Mouse (Mus musculus) small intestine, adult 2 months (tissue): ENCODE data around the gene Pick1. TPM values are rescaled to one million over a fixed set of nuclear protein-coding genes. Genes with fewer than 3 reads are reported as not detected.
A peak's percentile ranks its signal among the peaks of the same experiment; 100 is the strongest.

Experiments used
- H3K27ac ChIP-seq: fragments of 200-500 bp; 2 replicates; pipeline ENCODE4 v1.5.1; 2012; ENCODE audit warnings: low read depth, low read length, control low read depth, inconsistent platforms; ENCODE audit not compliant: insufficient read depth
- H3K27me3 ChIP-seq: fragments of 200-500 bp; 2 replicates; pipeline ENCODE4 v1.6.1; 2012; ENCODE audit warnings: mild to moderate bottlenecking, moderate library complexity, low read length, inconsistent platforms; ENCODE audit not compliant: control insufficient read depth, insufficient read depth
- H3K36me3 ChIP-seq: fragments of 200-500 bp; 2 replicates; pipeline ENCODE4 v1.6.1; 2012; ENCODE audit warnings: mild to moderate bottlenecking, low read length, control low read depth, inconsistent platforms; ENCODE audit not compliant: control insufficient read depth, insufficient read depth
- H3K4me1 ChIP-seq: fragments of 200-500 bp; 2 replicates; pipeline ENCODE4 v1.6.1; 2012; ENCODE audit warnings: low read length, inconsistent platforms, mixed read lengths; ENCODE audit not compliant: control insufficient read depth, insufficient read depth, insufficient read length
- H3K4me3 ChIP-seq: fragments of 200-500 bp; 2 replicates; pipeline ENCODE4 v1.5.1; 2012; ENCODE audit warnings: low read depth, mild to moderate bottlenecking, control low read depth, inconsistent platforms, low read length, moderate library complexity
- CTCF ChIP-seq: fragments of 200-500 bp; IDR thresholded peaks from 2 replicates; pipeline ENCODE4 v1.5.1; 2012; ENCODE audit warnings: low read depth, mild to moderate bottlenecking, control low read depth, inconsistent platforms, low read length, moderate library complexity, mixed read lengths; ENCODE audit not compliant: insufficient replicate concordance, insufficient read length; ENCODE audit errors: extremely low read depth
- POLR2A ChIP-seq: fragments of 200-500 bp; IDR thresholded peaks from 2 replicates; pipeline ENCODE4 v1.6.1; 2012; ENCODE audit warnings: low read depth, mild to moderate bottlenecking, control low read depth, inconsistent platforms, low read length, moderate library complexity
- WGBS: fragments of 180-500 bp; shearing (Covaris S2); methylation state at CpG from one replicate; pipeline ENCODE4 v1.1.7; 2018; 5-methylcytosine and 5-hydroxymethylcytosine counted together
- polyA plus RNA-seq: library from polyadenylated mRNA; depleted of rRNA; stranded (reverse); fragments of >200 nt; gene quantifications from 2 replicates; pipeline ENCODE4 v1.2.3, GENCODE M21; 2012

The Pick1 gene
- polyA plus RNA-seq, 1 experiment: 27.9 TPM

- Histone ChIP-seq H3K4me3 (no peak overlapping the region), H3K27me3 (no peaks in the 10 kb centered on the region), H3K27ac (no peak overlapping the region), H3K36me3 (no peaks in the 10 kb centered on the region), H3K4me1 (peaks cover 9% of the 10 kb centered on the region)
- TF ChIP-seq CTCF (no peak), POLR2A (no peak)
- 92% methylated on average over 2 of the region's 2 CpGs for WGBS
These were observed 34.0 kb upstream of the Pick1 start for GRCm38 (mm10) chr15:79194946-79195345.

- H3K27ac ChIP-seq: no peak overlapping the region
- peaks cover 9% of the 10 kb centered on the region for H3K4me1 ChIP-seq
- TF ChIP-seq CTCF: no peak
- H3K36me3 ChIP-seq: no peaks in the 10 kb centered on the region
- whole genome bisulfite sequencing: 81% methylated on average over 8 of the region's 8 CpGs
- H3K27me3 ChIP-seq: no peaks in the 10 kb centered on the region
- H3K4me3 ChIP-seq: no peak overlapping the region
These were observed 33.5 kb upstream of the Pick1 start for GRCm38 (mm10) chr15:79195492-79195891.

GRCm38 (mm10) chr15:79199390-79199976 lies 29.5 kb upstream of the Pick1 start:
- WGBS: 78% methylated on average over 12 of the region's 12 CpGs
- H3K36me3 ChIP-seq: no peaks in the 10 kb centered on the region
- peaks cover 5% of the 10 kb centered on the region; the same call in 1 of the 2 replicates for H3K27me3 ChIP-seq
- no peak overlapping the region for H3K27ac ChIP-seq
- TF ChIP-seq POLR2A (no peak), CTCF (no peak)
- H3K4me3 ChIP-seq: no peak overlapping the region
- H3K4me1 ChIP-seq: no peaks in the 10 kb centered on the region

- Histone ChIP-seq H3K27ac (no peak overlapping the region), H3K36me3 (no peaks in the 10 kb centered on the region), H3K4me1 (no peaks in the 10 kb centered on the region), H3K27me3 (peaks cover 5% of the 10 kb centered on the region; the same call in 1 of the 2 replicates), H3K4me3 (no peak overlapping the region)
- 38% methylated on average over 13 of the region's 13 CpGs for WGBS
- no peak for TF ChIP-seq POLR2A
- no peak for TF ChIP-seq CTCF
These were observed 27.4 kb upstream of the Pick1 start for GRCm38 (mm10) chr15:79201491-79202150.

- no peaks in the 10 kb centered on the region for H3K36me3 ChIP-seq
- WGBS: 30% methylated on average over 10 of the region's 10 CpGs
- no peaks in the 10 kb centered on the region for H3K4me1 ChIP-seq
- no peak overlapping the region for H3K27ac ChIP-seq
- peaks cover 5% of the 10 kb centered on the region; the same call in 1 of the 2 replicates for H3K27me3 ChIP-seq
- no peak overlapping the region for H3K4me3 ChIP-seq
- TF ChIP-seq POLR2A: no peak
These were observed 26.4 kb upstream of the Pick1 start for GRCm38 (mm10) chr15:79202575-79202974.

GRCm38 (mm10) chr15:79208211-79208610 lies 20.8 kb upstream of the Pick1 start:
- no peaks in the 10 kb centered on the region; the same call in 1 of the 2 replicates for H3K4me1 ChIP-seq
- no peak overlapping the region for H3K4me3 ChIP-seq
- WGBS: 69% methylated on average over 6 of the region's 6 CpGs
- H3K27ac ChIP-seq: no peak overlapping the region
- H3K27me3 ChIP-seq: no peaks in the 10 kb centered on the region
- TF ChIP-seq POLR2A (no peak), CTCF (no peak)
- no peaks in the 10 kb centered on the region for H3K36me3 ChIP-seq

GRCm38 (mm10) chr15:79208758-79209439 lies 20.1 kb upstream of the Pick1 start:
- TF ChIP-seq POLR2A (no peak), CTCF (no peak)
- H3K27ac ChIP-seq: no peak overlapping the region
- peak overlapping the region; percentile 39 for H3K4me3 ChIP-seq
- no peaks in the 10 kb centered on the region for H3K27me3 ChIP-seq
- no peaks in the 10 kb centered on the region for H3K36me3 ChIP-seq
- no peaks in the 10 kb centered on the region; the same call in 1 of the 2 replicates for H3K4me1 ChIP-seq
- 59% methylated on average over 27 of the region's 27 CpGs for WGBS
